Mouse (Mus musculus): ENCODE measurements around the gene Fgf18.

Fgf18 gene

GRCm38 (mm10) chr11:33119116-33119515, 28.1 kb downstream of the Fgf18 start:
- DNase-seq (ENCODE audit: low read depth, low spot score): no peak

DNA sequence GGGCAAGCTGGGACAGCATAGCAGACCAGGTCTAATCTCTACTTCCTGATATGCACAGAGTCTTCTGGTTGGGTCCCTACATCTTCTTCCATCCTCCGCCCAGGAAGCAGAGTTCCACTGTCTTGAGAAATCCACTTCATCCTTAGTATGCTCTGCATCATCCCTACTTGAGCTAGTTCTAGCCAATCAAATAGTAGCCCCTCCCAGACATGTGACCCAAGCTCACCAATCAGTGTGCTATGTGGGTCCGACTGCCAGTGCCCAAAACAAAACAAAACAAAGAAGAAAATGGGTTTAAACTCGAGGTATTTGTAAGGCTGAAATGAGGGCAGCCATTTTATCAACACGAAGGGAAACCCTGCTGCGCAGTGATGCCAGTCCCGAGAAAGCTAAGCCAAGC, 28.7 kb downstream of the Fgf18 start:
- DNase-seq (ENCODE audit: low read depth, low spot score): no peak

DNA sequence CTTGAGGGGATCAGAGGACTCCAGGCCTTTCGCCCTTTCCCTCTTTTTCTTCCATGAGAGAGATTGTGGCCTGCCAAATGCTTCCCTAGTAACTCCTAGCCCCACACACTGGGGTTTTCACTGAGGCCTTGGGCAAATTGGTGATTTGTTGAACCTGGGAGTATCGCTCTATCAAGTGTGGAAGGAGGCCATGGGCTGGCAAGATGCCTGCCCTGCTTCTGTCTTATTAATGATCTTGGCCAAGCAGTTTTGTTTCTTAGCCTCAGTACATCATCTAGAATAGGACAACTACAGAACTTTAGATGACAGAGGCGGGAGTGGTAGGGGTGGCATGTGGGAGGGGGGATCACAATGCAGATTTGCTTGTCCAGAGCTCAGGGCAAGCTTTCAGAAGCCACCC, 31.4 kb downstream of the Fgf18 start:
- no peak for DNase-seq (ENCODE audit: low read depth, low spot score)

- DNase-seq (ENCODE audit: low read depth, low spot score): no peak
Observed at GRCm38 (mm10) chr11:33112407-33112806, 34.8 kb downstream of the Fgf18 start.

- no peak for DNase-seq (ENCODE audit: low read depth, low spot score)
Observed at GRCm38 (mm10) chr11:33110111-33110510, 37.1 kb downstream of the Fgf18 start.

DNA sequence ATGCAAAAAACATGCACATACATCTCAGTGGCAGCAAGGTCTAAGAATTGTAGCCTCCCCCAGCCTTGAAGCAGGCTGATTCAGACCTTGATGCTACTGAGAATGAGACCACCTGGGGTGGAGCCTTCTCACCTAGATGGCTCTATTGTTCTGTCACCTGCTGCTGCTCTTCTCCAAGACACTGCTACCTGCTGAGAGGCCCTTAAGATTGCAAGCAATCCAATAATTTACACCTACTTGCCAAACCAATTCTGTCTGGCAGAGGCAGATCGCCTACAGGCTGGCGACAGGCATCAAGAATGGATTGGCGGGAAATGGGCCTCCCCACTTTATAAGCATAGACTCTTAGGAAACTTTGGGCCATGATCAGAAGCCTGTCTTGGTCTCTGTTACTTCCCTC, 39.7 kb downstream of the Fgf18 start:
- no peak for DNase-seq (ENCODE audit: low read depth, low spot score)

- DNase-seq (ENCODE audit: low read depth, low spot score): no peak
Observed at GRCm38 (mm10) chr11:33104911-33105316, 42.3 kb downstream of the Fgf18 start.

DNA sequence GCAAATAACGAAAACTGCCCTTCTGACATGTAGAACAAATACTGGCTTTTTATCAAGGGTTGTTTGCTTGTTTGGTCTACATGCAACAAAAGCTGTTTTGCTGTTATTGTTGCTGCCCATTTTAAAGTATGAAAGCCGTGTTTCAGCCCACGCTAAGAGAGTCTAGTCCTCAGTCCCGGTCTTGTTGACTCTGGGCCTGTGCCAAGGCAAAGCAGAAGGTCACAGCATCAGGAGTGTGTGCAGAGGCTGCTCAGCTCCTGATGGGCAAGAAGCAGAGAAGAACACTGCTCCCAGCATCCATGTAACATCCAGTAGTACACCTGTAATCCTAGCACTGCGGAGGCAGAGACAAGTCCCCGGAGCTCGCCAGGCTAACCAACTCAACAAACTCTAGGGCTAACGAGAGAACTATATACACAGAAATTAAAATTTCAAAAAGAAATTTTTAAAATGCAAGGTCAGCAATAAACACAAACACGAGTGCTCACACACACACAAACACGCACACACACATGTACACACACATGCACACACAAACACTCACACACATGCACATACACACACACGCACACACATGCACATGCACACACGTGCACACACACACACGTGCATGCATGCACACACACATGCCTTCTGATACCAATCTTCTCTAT, 43.8 kb downstream of the Fgf18 start:
- no peak for DNase-seq (ENCODE audit: low read depth, low spot score)

- no peak for DNase-seq (ENCODE audit: low read depth, low spot score)
Observed at GRCm38 (mm10) chr11:33100027-33100507, 47.1 kb downstream of the Fgf18 start.

DNA sequence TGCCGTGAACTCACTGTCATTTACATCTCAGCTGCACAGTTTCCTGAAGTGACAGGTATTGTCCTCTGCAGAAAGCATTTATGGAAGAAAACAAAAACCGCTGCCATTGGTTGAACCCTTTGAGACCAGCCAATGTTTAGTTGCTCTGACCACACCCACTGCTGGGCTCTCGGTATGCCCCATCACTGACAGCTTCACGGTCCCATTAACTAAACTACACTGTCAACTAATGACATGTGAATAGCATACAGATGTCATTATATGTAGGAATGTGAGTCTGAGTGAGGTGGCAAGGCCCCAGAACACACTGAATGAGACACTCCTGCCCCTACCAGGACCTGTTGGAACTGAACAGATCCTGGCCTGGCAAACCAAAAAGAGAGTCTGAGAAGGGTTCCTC, 47.8 kb downstream of the Fgf18 start:
- no peak for DNase-seq (ENCODE audit: low read depth, low spot score)

DNA sequence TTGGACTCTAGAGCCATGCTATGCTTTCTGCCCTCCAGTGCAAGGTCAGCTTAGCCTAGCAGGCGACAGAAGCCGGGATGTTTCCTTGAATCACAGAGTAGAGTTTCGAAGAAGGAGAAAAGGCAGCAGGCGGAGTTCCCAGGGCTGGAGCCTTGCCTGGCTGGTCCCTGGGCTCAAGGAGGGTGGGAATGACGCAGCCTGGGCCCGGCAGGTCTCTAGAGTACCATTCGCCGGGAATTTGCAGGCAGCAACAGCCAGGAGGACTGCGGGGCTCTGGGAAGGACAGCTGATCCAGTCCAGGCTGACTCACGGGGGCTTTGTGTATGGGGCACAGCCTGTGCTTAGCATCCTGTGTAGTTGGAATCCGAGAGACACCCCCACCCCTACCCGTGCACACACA, 48.8 kb downstream of the Fgf18 start:
- DNase-seq (ENCODE audit: low read depth, low spot score): no peak

- peak; percentile 43 for DNase-seq (ENCODE audit: low read depth, low spot score)
Observed at GRCm38 (mm10) chr11:33097855-33098254, 49.3 kb downstream of the Fgf18 start.

DNA sequence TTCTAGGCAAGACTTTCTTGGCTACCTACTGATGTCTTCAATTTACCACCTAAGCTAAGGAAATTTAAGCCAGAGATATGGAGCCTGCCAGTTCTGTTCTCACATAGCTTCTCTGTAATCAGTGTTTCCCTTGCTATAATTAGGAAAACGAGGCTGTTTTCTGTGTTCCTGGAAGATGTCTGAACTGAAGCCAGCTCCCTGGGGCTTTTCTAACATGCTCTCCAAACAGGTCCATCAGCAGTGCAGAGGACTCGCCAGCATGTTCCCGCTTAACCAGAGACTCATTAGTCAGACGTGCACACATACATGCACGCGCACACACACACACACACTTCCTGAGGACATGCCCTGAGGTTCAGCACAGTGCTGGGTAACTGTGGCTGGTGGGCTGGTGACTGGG, 57.3 kb downstream of the Fgf18 start:
- no peak for DNase-seq (ENCODE audit: low read depth, low spot score)

DNA sequence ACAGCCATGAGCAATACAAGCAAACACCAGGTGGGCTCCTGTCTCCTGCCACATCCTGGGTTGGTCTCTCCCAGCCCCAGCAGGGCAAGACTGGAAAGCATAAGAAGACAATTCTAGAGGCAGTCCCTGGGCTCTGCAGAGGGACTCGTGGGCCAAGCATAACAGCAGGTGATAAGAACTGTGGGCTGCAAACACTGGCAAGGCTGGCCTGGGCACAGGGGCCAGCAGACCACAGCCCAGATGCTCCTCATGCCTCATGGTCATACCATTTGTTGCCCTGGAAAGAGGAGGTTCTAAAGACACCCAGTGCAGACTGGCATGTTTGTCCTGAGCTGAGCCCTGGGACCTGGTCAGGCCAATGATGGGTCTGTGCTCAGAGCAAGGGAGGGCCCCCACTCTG, 59.0 kb downstream of the Fgf18 start:
- no peak for DNase-seq (ENCODE audit: low read depth, low spot score)

- no peak for DNase-seq (ENCODE audit: low read depth, low spot score)
Observed at GRCm38 (mm10) chr11:33086046-33086445, 61.2 kb downstream of the Fgf18 start.

GRCm38 (mm10) chr11:33085514-33085913, 61.7 kb downstream of the Fgf18 start:
- DNase-seq (ENCODE audit: low read depth, low spot score): no peak

GRCm38 (mm10) chr11:33085054-33085453, 62.1 kb downstream of the Fgf18 start:
- DNase-seq (ENCODE audit: low read depth, low spot score): no peak

- DNase-seq (ENCODE audit: low read depth, low spot score): no peak
Observed at GRCm38 (mm10) chr11:33084041-33084440, 63.2 kb downstream of the Fgf18 start.

GRCm38 (mm10) chr11:33081175-33081574, 66.0 kb downstream of the Fgf18 start:
- DNase-seq (ENCODE audit: low read depth, low spot score): no peak

DNA sequence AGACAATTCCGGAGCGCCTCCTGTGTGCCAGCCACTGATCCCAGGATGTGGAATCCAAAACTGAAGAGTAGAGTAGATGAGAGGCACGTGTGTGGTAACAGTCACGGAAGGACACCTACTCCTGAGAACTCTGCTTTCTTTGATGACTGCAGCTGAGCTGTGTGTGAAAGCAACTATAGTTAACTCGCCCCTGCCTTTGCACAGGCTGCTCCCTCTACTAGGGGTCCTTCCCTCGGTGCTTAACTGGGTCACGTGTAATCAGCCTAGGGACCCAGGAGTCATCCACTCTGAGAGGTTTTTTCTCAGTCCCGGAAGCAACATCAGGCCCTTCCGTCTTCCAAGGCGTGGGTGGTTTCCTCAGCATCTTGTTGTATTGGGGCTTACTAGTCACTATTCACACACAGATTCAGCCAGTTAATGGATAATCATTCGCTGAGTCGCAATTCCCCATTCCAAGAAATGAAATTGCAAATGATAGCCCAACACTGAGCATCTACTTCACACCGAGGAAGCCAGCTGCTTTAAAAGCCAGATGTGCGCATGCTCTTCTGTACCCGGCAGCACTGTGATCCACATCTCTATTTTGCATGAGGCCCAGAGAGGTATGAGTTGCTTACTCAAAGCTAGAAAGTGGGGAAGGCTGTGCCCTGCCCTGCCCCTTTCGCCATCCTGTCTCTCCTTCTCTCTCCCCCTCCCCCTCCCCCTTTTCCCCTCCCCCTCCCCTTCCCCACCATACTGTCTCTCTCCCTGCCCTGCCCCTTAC, 67.0 kb downstream of the Fgf18 start:
- no peak for DNase-seq (ENCODE audit: low read depth, low spot score)

- no peak for DNase-seq (ENCODE audit: low read depth, low spot score)
Observed at GRCm38 (mm10) chr11:33079424-33079823, 67.8 kb downstream of the Fgf18 start.

DNA sequence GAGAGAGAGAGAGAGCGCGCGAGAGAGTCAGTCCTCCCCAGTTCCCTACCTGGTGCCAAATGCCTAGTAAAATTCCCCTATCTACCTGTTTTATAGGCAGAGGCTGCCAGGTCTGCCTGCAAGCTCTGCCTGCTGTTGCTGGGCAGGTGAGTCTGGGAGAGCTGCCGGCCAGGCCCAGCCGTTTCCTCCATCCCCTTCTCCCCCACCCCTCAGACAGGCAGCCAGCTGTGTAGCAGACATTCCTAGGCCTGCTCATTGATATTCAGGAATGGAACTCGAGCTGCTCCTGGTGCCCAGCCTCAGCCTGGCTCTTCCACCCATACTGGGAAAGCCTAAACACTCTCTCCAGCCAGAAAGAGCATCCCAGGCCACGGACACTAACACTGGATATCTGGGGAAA, 69.2 kb downstream of the Fgf18 start:
- no peak for DNase-seq (ENCODE audit: low read depth, low spot score)

DNA sequence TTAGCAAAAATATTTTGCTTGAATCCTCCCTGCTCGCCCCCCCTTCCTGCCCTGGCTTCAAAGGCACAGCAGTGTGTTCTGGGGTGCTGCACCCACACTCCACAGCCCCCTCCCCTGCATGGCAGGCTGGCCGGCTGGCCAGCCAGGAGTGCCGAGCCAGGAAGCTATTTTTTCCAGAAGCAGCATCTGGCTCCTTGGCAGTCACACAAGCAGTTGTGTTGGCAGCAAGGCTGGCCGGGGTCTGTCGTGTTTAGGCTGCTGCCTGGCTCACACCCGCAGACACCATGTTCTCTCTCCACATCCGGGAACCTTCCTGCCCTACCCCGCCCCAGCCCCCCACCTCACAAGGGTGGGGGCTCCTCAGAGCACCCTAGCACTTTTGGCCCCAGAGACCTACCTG, 71.9 kb downstream of the Fgf18 start:
- DNase-seq (ENCODE audit: low read depth, low spot score): no peak

Measured in WW6 (cell line).